Mouse (Mus musculus) skeletal muscle tissue, adult 2 months (tissue): ENCODE data around the gene Zfp60.

Experiments used
- DNase-seq: peaks from one replicate; pipeline ENCODE4 v3.0.0-alpha.2; 2012; ENCODE audit warnings: low read depth, low spot score

Gene Zfp60

GRCm38 (mm10) chr7:27731281-27731883 is at the start of gene Zfp60:
Gene Zfp60 (plus strand): TSS chr7:27731389.
- peak; percentile 71 for DNase-seq

DNA sequence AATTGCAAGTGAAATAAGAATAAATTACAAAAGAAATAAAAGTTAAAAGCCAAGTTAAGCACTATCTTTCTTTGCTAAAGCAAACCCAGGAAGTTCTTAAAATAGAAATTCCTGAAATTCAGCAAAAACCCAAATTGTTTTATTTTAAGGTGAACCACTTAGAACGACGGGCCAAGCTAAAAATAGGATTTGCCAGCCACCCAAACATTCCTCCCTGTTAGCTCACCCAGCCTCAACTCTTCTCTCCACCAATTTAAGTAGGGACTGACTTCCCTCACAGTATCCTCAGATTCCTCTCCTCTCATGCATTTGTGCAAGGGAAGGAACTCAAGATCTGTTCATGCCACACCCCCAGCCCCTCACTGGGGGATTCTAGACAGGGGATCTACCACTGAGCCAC is 48.0 kb upstream of the Zfp60 start:
- no peak for DNase-seq

GRCm38 (mm10) chr7:27685220-27685619 is 46.0 kb upstream of the Zfp60 start:
- no peak for DNase-seq

GRCm38 (mm10) chr7:27685681-27686080 is 45.5 kb upstream of the Zfp60 start:
- peak; percentile 33 for DNase-seq

DNA sequence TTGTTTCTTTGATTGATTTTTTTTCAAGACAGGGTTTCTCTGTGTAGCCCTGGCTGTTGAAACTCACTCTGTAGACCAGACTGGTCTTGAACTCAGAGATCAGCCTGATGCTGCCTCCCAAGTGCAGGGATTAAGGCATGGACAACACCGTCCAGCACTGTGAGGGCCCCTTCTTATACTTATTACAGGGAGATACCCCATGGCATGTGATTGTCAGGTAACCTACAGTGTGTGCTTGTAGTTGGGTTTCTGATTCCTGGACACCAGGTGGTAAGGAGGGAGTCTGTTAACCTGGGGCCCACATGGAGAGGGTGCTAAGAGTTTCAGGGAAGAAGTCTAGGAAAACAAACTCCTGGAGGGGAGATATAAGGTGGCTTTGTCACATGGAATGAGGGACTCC is 44.1 kb upstream of the Zfp60 start:
- DNase-seq, result no peak

DNA sequence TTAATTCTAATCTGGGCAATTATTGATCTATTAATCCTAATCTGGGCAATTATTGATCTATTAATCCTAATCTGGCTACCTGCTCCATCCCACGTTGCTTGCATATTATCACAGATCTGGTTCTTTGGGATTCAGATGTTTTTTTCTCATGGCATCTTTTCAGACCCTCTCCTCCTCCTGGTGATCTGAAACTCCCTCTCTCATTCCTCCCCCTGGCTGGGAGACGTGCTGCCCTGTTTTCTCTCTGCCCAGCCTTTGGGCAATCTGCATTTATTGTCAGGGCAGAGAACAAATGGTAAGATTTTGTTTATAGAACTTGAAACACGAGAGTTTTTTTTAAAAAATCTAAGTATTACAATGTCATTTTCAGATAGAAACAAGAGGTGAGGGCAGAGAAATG is 43.4 kb upstream of the Zfp60 start:
- no peak for DNase-seq

- DNase-seq, result no peak
Measured at GRCm38 (mm10) chr7:27688246-27688788, 42.9 kb upstream of the Zfp60 start.

DNA sequence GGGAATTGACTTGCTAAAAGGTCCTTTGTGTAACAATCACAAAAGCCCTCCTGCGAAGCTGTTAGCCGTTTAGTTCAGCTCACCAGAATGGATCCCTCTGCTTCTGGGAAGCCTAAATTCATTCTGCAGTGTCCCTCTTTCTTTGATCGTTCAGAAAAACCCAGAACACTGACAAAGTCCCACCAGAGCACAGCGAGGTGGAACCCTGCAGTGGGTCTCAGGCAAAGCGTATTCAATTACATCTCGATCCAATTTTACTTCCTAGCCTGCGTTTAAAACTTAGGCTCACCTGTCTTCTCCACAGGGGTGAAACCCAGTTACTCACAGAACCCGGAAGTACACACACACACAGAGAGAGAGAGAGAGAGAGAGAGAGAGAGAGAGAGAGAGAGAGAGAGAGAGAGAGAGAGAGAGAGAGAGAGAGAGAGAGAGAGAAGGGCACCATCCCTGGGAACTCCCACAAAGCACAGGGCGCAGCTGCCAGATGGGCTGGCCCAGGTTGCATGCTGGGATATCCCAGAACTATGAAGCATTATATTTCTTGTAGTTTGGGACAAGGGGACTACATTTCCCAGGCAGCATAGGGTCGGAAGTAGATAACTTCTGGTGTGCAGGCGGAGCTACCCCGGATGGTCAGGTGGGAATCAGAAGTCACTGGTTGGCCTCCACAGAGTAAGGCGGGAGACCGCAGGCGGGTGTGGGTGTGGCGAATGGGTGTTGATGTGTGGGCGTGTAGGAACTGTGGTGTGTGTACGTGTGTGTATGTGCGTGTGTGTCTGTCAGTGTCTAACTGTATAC is 42.2 kb upstream of the Zfp60 start, which contains the start of gene Zfp607b:
Gene Zfp607b (plus strand): TSS at position 526 of the 798 bp plus-strand sequence.
- peak; percentile 95 for DNase-seq

- DNase-seq, result no peak
Measured at GRCm38 (mm10) chr7:27691076-27691475, 40.1 kb upstream of the Zfp60 start.

DNA sequence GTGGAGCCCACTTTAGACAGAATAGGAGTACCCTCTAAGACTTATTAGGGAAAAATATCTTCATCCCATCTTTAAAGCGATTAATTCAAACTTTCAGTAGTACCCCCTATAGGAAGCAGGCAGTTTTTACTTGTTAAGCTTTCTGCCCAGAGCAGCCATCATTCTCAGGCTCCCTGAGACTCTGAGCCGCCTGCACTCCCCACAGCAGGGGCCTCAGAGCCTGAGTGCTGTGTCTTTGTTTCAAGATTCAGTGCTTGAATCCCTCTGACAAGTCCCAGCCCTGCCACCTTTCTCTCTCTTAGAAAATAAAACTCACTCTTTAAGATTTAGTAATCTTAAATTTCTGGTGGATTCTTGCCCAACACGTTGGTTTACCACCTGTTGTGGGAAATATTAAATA is 34.5 kb upstream of the Zfp60 start:
- DNase-seq, result no peak

GRCm38 (mm10) chr7:27710402-27710801 is 20.8 kb upstream of the Zfp60 start:
- no peak for DNase-seq

- DNase-seq, result no peak
Measured at GRCm38 (mm10) chr7:27721951-27722350, 9.2 kb upstream of the Zfp60 start.

- peak; percentile 9 for DNase-seq
Measured at GRCm38 (mm10) chr7:27725566-27726538, 5.3 kb upstream of the Zfp60 start.

- no peak for DNase-seq
Measured at GRCm38 (mm10) chr7:27727471-27727870, 3.7 kb upstream of the Zfp60 start.

DNA sequence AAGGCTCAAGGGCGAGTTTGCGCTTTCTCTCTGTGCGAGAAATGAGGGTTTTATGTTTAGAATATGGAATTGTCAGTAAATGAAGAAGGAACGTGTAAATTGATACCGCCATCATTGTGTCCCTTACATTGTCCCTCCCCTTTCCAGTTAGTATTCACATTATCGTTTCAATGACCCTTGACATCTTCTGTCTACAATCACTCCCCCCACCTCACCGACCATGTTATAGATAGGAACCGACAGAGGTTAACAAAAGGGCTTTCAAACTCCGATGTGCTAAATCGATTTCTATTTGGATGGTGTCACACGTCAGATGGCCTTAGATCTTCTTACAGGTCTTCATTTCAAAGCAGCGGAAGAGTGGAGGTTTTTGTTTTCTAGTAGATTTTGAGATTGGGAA is 757 bp downstream of the Zfp60 start:
- no peak for DNase-seq

- no peak for DNase-seq
Measured at GRCm38 (mm10) chr7:27732508-27732907, 1.3 kb downstream of the Zfp60 start.

DNA sequence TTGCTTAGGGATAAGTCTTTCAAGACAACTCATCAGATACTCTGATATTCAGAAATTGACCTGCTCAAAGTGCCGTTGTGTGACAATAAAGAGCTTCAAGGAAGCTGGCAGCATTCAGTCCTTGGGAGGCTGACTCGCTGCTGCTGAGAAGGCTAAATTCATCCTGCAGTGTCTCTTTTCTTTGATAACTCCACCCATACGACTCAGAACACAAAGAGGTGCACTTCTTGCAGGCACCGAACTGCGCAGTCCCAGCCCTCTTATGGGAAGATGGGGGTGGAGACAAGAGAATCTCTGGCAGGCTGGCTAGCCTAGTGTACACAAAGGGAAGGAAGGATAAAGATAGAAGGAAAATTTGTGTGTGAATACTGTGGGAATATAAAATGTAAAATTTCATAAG is 4.3 kb downstream of the Zfp60 start:
- DNase-seq, result no peak

- no peak for DNase-seq
Measured at GRCm38 (mm10) chr7:27756351-27757047, 25.3 kb downstream of the Zfp60 start.

DNA sequence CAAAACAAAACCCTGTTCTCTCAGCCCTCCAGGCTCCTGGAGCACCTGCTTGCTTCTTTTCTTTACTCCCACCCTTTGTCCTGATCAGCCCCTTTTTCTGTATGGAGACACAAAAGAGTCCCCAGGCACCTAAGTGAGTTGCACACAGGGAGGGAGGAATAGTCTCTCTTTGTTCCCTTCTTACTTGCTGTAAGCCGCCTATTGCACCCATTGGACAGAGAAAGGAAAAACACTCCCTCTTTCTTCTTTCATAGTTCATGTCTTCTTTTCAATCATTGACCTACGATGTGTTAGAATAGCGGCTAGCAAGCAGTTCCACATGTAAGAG is 25.8 kb downstream of the Zfp60 start:
- no peak for DNase-seq

- DNase-seq, result no peak
Measured at GRCm38 (mm10) chr7:27765176-27765886, 34.1 kb downstream of the Zfp60 start.

GRCm38 (mm10) chr7:27789306-27789705 is 58.1 kb downstream of the Zfp60 start:
- DNase-seq, result peak; percentile 21
